Mouse (Mus musculus): ENCODE results near the gene Tnfaip8l1. TPM values are rescaled to one million over a fixed set of nuclear protein-coding genes. Genes with fewer than 3 reads are reported as not detected.

Tnfaip8l1 gene
- total RNA-seq, 2 experiments from 2014 or later, result 4.6 to 6.1 TPM

DNA sequence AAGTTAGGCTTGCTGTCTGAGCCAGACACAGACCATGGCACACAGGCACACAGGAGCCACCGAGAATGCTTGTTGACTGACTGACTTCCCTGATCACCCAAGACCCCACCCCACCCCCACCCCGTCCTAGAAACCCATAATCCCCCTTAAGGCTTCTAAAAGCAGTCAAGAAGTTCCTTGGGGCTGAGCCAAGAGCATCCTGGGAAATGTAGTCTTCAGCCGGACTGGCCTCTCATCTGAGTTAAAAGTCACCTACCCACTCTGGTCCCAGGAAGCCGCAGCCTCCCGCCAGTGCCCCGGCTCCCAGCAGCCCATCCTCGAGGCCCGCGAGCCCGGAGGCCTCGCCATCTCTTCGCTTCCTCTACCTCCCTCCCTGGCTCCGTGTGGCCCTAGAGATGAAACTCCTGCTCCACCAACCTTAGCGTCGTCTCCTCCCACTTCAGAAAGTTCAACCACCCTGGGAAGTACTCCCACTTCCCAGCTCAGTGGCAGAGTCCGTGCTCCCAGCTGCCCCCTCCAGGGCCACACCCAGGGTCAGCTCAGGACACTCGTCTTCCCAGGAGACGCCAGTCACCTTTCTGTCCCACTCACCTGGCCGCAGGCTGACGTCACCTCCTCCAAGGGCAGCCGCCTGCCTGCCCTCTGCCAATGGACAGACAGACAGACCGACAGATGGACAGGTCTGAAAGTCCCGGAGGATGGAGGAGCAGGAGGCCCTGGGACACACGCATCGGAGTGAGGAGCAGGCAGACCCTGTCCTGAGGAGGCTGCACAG lies 24.3 kb upstream of the Tnfaip8l1 start:
- DNase-seq (ENCODE audit: low spot score in 2 of 2), result no peak

DNA sequence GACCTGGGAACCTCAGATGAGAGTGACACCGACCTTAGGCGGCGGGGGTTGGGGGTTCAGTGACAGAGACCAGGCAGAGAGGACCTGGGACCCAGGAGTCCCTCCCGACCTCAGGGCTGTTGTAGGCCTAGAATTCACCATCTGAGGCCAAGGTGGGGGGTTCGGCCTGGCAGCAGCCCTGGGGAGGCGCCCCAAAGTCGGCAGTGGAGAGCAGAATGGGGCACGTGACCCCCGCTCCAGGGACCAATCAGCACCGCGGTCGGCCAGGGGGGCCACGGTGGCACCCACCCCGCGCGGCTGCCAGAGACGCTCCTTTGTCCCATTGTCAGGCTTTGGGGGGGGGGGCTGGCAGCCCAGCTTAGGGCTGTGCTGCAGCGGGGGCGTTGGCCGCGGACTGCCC lies 22.9 kb upstream of the Tnfaip8l1 start:
- peak in 1 of 2 experiments; percentile 51 for DNase-seq (ENCODE audit: low spot score in 2 of 2)

DNA sequence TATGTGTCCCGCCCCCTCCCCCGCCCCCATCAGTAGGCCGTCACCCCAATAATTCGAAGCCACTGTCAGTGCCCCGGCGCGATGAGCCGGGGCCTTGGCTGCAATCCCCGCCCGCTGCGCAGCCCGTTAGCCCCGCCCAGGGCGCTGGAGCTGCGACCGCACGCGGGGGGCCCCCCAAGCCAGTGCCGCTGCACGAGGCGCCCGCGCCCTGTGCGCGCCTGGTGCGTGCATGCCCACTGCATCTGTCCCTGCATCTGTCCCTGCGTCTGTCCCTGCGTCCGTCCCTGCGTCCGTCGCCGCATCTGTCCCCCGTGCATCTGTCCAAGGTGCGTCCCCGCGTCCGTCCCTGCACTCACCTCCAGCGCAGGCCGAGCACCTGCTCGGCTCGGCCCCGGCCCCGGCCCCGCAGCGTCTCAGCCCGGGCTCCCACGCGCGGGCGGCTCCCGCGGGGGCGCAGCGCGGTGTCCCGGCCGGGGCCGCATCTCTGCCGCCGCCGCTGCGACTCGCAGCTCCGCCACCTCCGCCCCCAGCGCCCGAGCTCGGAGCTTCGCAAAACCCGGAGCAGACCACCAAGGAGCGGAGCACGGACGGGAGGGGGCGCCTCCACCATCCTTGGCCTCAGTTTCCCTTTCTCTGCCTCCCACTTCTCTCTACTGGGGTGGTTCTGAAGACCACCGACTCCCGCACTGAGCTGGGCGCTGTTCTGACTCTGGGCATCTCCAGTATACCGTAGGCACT lies 22.2 kb upstream of the Tnfaip8l1 start, which contains the start of gene Sema6b:
Gene Sema6b (minus strand): TSS at position 486 of the 738 bp plus-strand sequence.
- peak; percentile 72 to 79 for DNase-seq (ENCODE audit: low spot score in 2 of 2)

DNA sequence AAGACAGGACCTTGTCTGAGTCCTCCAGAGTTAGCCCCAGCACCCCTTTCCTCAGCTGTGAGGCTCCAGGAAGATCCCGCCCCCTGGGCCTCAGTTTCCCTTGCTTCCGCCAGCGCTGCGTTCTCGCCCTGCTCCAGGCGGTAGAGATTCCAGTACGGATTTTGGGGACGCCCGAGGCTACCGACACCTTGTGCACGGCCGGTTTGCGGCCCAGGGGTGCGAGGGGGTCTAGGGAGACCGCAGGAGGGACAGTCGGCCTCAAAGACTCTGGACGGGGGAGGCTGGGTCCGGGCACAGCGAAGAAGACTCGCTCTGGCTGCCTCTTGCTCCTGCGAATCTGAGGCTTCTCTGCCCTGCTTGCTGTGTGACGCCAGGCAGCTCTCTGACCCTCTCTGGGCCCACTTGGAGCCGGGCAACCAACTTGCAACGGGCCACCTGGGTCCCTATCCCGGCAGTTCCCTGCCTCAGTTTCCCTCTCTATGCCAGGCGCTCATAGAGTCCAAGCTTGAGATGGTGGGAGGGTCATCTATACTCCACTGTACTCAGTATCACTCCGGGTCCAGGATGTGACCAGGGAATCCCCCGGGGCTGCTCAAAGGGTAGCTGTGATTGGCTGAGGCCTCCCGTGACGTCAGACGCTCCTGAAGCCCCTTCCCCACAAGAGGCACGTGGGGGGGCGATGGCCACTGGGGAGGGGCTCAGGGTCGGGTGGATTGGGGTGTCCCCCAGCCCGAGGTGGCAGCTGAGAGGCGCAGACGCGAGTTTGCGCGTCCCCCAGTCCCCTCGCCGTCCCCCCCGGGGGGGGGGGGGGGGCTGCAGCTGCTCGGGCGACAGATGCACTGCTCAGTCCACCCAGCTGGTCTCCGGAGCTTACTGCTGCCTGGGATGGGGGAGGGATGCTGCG lies 20.3 kb upstream of the Tnfaip8l1 start:
- DNase-seq (ENCODE audit: low spot score in 2 of 2), result peak in 1 of 2 experiments; percentile 70

DNA sequence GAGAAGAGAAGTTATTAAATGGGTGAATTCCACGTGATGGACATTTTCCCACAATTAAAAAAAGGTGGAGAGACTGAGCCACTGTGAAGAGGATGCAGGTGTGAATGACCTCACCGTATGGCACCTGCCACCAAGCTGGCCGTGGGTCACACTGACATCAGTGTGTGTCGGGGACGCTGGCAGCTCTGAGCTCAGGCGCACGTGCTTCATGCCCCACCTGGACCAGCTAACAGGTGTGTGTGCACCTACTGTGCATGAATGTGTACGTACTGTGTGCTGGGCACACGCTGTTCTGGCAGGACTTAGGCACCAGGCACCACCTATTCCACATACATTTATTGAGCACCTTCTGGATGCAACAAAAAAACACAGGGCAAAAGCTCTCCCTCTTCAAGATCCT lies 17.7 kb upstream of the Tnfaip8l1 start:
- DNase-seq (ENCODE audit: low spot score in 2 of 2), result no peak

DNA sequence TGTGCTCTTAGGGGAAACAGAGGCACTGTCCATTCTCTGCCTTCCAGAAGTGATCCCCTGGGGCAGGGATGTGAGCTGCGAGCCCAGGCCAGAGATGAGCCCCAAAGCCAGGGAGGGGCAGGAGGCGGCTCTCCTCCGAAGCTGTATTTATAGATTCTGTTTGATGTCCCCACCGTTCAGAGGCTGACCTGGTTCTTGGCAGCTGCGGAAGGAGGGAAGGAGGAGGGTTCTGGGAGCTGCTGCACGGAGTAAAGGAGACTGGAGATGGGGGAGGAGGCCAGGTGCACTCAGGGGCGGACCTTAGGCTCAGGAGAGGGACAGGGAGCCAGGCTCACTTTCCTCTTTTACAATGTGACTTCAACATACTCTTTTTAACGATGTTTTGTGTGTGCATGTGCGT lies 16.1 kb upstream of the Tnfaip8l1 start:
- DNase-seq (ENCODE audit: low spot score in 2 of 2), result no peak

DNA sequence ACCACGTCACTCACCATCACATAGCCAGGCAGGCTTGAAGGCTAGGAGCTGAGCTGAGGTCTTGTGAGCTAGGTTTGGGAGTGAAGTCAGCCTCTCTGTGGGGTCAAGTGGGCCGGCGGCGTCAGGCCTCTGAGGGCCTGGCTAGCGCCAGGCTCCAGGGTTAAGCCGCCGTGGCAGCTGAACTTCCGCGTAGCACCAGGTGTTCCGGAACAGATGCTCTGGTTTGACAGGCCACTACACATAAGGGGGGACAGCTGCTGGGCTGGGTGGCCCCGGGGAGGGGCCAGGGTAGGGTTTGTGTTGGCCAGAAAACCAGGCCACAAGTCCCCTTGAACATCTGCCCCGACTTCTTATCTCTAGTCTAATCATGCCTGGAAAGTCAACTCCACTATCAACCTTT lies 14.9 kb upstream of the Tnfaip8l1 start:
- DNase-seq (ENCODE audit: low spot score in 2 of 2), result no peak

DNA sequence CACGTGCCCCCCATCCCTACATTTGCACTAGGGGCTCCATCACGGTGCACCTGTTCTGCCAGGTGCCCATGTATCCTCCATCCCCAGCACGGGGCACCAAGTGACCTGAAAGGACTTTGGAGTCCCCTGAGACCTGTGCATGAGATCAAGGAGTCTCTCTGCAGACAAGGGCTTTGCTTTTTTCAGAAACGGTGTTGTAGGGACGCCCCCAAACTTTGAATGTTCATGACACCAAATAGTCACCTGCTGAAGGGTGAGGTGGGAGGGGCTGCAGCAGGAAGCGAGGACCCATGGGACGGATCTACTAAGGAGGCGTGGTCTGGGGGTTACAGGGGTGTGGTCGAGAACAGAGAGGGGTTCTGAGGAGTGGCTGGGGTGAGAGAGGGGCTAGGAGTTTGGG lies 14.0 kb upstream of the Tnfaip8l1 start:
- no peak for DNase-seq (ENCODE audit: low spot score in 2 of 2)

DNA sequence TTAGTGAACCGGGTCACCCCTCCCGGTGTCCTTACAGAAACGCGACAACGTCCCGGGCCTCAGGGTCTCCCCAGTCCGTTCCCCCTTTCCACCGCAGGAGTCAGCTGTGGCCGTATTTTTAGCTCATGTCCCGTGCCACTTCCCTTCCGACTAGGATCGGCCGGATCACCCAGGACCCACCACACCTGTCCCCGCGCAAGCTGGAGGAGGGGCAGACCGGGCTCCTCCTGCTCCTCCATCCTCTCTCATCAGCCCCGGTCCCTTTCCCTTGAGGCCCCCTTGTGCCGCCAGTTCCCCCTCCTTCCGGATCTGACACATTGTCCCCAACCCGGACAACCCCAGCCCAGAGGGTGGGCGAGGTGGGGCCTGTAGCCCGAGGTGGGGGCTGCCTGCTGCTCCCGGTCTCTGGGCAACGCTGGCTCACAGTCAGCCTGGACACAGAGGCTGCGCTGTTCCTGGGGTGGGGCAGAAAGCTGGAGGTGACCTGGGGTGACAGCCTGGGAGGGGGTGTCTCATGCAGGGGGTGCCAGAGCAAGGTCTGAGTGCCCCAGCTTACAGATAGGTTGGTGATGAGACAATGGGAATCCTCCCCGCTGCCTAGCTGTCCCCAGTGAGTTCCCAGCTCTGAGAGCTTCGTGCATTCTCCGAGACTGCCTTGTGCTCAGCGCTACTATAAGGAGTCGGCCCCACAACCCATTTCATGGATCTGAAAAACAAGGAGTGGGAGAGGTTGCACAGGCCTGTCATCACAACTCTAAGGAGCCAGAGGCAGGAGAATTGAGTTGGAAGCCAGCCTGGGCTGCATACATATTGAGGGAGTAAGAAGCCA lies 13.3 kb upstream of the Tnfaip8l1 start:
- DNase-seq (ENCODE audit: low spot score in 2 of 2), result no peak

DNA sequence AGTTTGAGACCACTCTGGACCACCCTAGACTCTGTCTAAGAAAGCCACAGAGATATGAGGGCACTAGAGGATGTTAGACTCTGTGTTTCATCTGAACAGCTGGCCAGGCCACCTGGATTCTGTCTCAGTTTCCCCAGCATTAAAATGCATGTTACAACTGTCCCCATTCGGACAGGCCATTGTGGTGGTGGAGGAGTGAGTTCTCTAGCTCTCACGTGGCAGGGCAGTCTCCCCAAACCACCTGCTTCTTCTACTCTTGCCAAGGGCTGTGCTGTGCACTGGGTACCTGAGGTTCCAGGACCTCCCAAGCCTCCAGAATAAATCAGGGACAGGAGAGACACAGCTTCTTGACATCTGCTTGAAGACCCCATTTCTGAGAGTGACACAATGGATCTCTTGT lies 12.4 kb upstream of the Tnfaip8l1 start:
- DNase-seq (ENCODE audit: low spot score in 2 of 2), result no peak

DNA sequence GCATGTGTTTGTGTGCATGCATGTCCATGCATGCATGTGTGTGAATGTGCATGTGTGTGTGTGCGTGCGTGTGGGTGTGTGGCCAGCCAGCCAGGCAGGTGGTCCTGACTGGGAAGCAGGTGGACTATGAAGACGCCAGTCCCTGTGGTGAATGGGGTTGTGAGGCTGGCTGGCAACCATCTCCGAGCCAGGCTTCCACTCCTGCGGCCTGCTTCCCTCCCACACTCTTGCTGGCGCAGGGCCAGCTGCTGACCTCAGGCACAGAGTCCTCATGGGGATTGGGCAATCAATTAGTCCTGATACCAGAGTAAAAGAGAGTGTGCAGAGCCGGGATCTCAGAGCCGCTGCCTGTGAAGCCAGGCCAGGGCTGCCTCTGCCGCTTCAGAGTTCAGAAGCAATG lies 8.6 kb upstream of the Tnfaip8l1 start:
- no peak for DNase-seq (ENCODE audit: low spot score in 2 of 2)

DNA sequence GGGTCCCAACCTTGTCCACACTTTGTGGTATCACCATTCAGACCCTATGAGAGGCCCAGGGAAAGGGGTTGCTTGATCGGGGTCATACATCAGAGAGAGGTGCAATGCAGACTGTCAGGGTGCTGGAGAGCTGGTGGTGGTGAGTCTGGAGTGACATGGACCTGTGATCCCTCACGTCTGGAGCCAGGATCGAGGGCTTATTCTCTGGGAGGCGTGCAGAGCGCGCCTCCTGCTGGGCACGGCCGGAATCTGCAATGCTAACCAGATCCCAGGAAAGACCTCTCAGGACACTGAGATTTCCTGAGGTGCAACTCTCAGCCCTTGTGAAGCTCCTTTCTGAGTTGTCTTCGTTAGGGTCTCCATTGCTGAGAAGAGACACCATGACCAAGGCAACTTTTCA lies 2.5 kb upstream of the Tnfaip8l1 start:
- peak; percentile 37 to 66 for DNase-seq (ENCODE audit: low spot score in 2 of 2)

DNA sequence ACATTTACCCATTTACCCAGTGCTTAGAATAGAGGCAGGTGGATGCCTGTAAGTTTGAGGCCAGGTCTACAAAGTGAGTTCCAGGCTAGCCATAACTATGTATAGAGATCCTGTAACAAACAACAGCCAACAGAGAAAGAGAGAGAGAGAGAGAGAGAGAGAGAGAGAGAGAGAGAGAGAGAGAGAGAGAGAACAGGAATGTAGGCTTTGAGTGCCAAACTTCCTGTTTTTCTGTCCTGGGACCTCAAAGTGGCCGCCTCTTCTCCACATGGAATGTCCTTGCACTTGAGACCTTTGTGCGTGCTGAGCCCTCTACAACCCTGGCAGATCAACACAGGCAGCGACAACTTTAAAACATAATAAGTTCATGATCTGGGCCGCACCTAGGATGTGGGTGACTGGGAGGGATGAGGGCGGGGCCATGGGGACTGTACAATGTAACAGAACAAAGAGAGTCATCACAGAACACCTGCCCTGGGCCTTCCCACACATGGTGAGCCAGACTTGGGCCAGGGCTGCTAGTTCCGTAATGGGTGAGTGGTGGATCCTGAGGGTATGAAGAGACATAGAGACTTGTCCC lies 1.3 kb downstream of the Tnfaip8l1 start:
- DNase-seq (ENCODE audit: low spot score in 2 of 2), result no peak

DNA sequence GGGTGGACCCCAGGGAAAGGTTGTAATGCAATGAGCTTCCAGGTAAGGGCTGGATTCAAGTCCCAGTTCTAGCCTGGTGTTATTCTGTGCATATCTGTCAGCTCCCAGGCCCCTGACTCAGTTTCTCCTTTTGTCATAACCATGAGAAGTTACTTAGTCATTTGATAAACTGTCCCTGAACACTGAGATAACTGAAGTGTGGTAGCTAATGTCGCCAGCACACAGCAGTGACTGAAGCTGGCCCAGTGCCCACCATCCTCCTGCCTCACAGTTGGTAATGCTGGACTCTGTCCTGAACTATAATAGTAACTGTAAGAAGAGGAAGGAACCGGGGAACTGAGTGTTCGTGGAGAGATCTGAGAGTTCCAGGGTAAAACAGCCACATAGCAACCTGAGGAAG lies 2.2 kb downstream of the Tnfaip8l1 start:
- DNase-seq (ENCODE audit: low spot score in 2 of 2), result no peak

DNA sequence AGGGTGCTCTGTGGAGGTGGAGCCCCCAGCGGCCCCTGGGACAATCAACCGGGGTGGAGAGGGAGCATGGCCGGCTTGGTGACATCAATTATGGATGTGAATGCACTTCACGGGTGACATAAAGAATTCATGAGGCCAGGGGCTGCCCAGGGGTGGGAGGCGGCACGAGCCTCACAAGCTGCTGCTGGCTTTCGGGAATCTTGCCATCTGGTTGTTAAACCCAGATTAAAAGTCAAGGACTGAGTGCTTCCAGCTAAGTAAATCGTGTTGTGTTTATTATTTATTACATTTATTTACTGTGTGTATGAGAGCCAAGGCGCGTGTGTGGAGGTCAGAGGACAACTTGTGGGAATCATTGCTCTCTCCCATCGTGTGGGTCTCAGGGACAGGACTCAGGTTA lies 3.4 kb downstream of the Tnfaip8l1 start:
- no peak for DNase-seq (ENCODE audit: low spot score in 2 of 2)

DNA sequence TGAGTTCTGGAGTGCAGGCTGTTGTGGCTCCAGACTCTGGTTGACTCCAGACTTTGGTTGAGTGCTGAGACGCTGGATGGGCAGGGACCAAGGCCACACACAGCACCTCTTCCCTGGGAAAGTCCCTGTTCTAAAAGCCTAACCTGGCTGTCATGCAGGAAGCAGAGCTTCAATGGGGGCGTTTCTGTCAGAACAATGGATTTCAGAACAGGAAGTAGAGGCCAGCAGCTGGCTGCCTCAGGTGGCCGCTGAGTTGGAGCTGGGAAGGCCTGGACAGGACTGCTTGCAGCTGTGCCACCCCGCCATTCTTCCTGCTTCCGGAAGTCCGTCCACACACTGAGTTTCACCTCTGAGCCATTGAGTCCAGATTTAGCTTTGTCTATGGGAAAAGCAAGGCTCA lies 7.6 kb downstream of the Tnfaip8l1 start:
- no peak for DNase-seq (ENCODE audit: low spot score in 2 of 2)

DNA sequence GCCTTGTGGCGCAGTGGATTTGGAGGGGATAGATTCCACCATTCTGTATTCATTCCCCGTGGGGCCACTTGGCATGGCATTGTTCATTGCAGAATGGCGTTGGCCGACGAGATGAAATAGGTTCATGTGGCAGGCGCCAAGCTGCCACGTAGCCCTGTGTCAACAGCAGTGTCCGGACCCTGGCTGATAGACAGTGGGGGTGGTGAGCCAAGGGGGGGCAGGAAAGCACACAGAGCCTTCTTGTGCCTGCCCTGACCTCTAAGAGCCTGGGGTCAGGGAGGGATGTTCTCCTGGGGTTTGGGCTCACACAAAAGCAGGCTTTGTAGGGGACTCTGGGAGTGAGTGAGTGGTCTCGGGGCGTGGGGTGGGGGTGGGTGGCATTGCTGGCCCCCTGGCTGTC lies 8.4 kb downstream of the Tnfaip8l1 start:
- no peak for DNase-seq (ENCODE audit: low spot score in 2 of 2)

DNA sequence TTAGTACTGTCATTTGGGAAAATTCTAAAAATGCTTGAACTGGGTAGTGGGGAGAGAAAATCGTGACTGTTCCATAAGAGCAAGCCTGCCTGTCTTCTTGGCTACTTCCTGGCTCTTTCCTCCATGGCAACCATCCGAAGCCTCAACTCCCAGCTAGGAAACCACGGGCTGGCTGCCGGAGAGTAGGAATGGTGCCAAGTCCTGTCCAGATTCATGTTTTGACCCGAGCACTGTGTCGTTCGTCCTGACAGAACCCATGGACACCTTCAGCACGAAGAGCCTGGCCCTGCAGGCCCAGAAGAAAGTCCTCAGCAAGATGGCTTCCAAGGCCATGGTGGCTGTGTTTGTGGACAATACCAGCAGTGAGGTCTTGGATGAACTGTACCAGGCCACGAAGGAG lies 9.2 kb downstream of the Tnfaip8l1 start:
- DNase-seq (ENCODE audit: low spot score in 2 of 2), result no peak

DNA sequence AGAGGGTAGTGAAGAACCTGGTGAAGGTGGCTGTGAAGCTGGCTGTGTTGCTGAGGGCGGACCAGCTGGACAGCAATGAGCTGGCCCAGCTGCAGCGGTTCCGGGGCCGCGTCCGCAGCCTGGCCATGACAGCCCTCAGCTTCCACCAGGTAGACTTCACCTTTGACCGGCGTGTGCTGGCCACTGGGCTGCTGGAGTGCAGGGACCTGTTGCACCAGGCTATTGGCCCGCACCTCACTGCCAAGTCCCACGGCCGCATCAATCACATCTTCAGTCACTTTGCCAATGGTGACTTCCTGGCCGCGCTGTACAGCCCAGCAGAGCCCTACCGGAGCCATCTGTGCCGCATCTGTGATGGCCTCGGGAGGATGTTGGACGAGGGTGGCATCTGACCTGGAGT lies 9.6 kb downstream of the Tnfaip8l1 start:
- no peak for DNase-seq (ENCODE audit: low spot score in 2 of 2)

DNA sequence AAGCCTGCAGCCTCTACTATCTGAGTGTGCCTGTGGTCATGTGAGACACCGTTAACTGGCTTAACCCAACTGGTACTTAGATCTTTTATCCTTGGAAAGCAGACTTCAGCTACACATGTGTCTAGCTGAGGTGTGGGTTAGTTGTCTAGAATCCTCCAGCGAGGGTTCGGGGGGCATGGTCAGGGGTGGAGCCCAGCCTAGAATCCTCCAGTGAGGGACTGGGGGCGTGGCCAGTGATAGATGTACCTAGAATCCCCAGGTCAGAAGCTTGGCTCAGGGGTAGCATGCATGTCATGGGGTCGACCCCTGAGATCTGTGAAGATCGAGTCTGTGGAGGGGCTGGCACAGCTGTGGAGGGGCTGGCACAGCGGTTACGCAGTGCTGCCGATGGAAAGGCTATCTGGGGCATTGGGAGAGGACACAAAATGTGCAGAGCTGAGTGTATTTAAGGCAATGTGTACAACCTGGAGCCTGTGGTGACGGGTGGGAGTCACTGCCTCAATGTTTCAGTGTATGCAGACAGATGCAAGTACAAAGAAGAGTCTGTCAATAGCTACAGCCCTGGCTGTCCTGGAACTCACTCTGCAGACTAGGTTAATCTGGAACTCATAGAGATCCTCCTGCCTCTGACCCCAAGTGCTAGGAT lies 11.2 kb downstream of the Tnfaip8l1 start:
- no peak for DNase-seq (ENCODE audit: low spot score in 2 of 2)
